Mouse (Mus musculus) kidney, embryonic 14.5 days (tissue): ENCODE data around the gene Vmn1r188. TPM values are rescaled to one million over a fixed set of nuclear protein-coding genes. Genes with fewer than 3 reads are reported as not detected.
"Not testable (repeated sequence)": the region's sequence is repeated elsewhere in the genome, so short reads cannot be mapped to it uniquely, and the experiment has no call there.

Experiments used
- ATAC-seq: fragments of 200-750 bp; cut with Nextera tagmentation; 2 replicates; pipeline ENCODE4 v1.8.0; 2017; ENCODE audit warnings: moderate number of reproducible peaks, mild to moderate bottlenecking, moderate TSS enrichment, moderate library complexity; ENCODE audit not compliant: low FRiP score, low TSS enrichment
- H3K27ac ChIP-seq: fragments of 300-500 bp; sonication (generic); 2 replicates; pipeline ENCODE4 v1.5.1; 2014; ENCODE audit warnings: low read depth, mild to moderate bottlenecking, low read length, moderate library complexity, mixed read lengths
- H3K27me3 ChIP-seq: fragments of 300-500 bp; sonication (generic); 2 replicates; pipeline ENCODE4 v1.6.1; 2014; ENCODE audit warnings: mild to moderate bottlenecking, low read length; ENCODE audit not compliant: control insufficient read depth, insufficient read depth
- H3K36me3 ChIP-seq: fragments of 300-500 bp; sonication (generic); 2 replicates; pipeline ENCODE4 v1.6.1; 2014; ENCODE audit warnings: low read length, mixed read lengths; ENCODE audit not compliant: control insufficient read depth, insufficient read depth
- H3K4me1 ChIP-seq: fragments of 300-500 bp; sonication (generic); 2 replicates; pipeline ENCODE4 v1.6.1; 2014; ENCODE audit warnings: low read length, mixed read lengths; ENCODE audit not compliant: control insufficient read depth, insufficient read depth
- H3K4me2 ChIP-seq: fragments of 300-500 bp; sonication (generic); replicated peaks from 2 replicates; pipeline ENCODE4 v1.6.1; 2014; ENCODE audit warnings: low read depth, mild to moderate bottlenecking, low read length
- H3K4me3 ChIP-seq: fragments of 300-500 bp; sonication (generic); 2 replicates; pipeline ENCODE4 v1.5.1; 2014; ENCODE audit warnings: mild to moderate bottlenecking, low read length
- H3K9ac ChIP-seq: fragments of 300-500 bp; sonication (generic); 2 replicates; pipeline ENCODE4 v1.6.1; 2014; ENCODE audit warnings: low read depth, mild to moderate bottlenecking, low read length, moderate library complexity
- H3K9me3 ChIP-seq: fragments of 300-500 bp; sonication (generic); 2 replicates; pipeline ENCODE4 v1.6.1; 2016; ENCODE audit warnings: low read length; ENCODE audit not compliant: control insufficient read depth
- WGBS: fragments of 180-500 bp; shearing (Covaris S2); extraction: QIAGEN DNeasy Blood & Tissue Kit; methylation state at CpG from one replicate; pipeline ENCODE4 v1.1.7; 2014; 5-methylcytosine and 5-hydroxymethylcytosine counted together
- microRNA-seq: library from miRNA; unstranded; fragments of <30 nt; microRNA quantifications from one replicate; pipeline ENCODE4, GENCODE M21; 2016
- polyA plus RNA-seq: library from polyadenylated mRNA; unstranded; fragments of >200 nt; fragmentation: Nextera tagmentation; extraction: Ambion mirVana; gene quantifications from 2 replicates; pipeline ENCODE4 v1.2.1, GENCODE M21; 2014

Vmn1r188 gene
- polyA plus RNA-seq, 1 experiment from 2014 or later, result not detected

DNA sequence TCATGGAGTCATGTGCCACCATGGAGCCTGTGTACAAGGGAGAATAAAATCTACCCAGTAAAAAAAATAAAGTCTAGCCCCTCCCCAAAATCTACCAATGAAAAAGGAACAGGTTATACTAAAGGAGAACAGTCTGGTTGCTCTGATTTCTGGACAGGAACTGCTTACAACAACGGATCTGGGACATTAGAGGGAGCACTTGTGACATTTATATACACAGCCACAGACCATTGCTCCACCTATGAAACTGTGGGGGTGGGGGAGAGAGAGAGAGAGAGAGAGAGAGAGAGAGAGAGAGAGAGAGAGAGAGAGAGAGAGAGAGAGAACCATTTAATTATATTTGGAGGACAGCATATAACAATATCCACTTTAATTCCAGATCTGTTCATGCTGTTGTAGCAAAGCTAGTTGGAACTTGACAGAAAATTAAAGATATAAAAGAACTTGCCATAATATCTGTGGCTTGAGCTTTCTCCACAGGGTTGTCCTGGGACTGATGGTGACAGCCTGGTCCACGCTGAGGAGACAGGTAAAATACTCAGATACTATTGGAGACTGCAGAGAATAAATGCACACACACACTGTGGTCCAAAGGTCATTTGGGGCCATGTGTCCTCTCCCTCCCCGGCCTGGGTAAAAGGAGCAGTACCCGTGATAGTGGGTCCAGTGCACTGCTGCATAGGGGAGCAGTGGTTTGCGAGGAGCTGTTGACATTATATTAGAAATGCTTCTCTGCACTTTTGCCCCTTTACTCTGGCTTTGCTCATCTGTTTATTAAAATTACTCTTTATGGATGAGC is 52.5 kb downstream of the Vmn1r188 start:
- not testable (repeated sequence) for H3K27me3 ChIP-seq, H3K4me2 ChIP-seq, ATAC-seq, H3K4me1 ChIP-seq, H3K27ac ChIP-seq, H3K9me3 ChIP-seq, H3K9ac ChIP-seq, H3K36me3 ChIP-seq, H3K4me3 ChIP-seq
- 65% methylated on average over 5 of the region's 5 CpGs for WGBS

Small RNA genes within 50 kb of the gene (microRNA-seq; reads per million reads assigned to microRNA genes)
- gene Gm26300 (not detected), gene Gm44390 (not detected), gene Gm44486 (not detected)

Other genes starting within 250 kb of the Vmn1r188 start
- 15.5 and 17.9 TPM in 2 replicates for gene Zfp184, start 139.3 kb upstream of the Vmn1r188 start, polyA plus RNA-seq
- gene Pom121l2, start 103.2 kb upstream of the Vmn1r188 start, polyA plus RNA-seq, result 0.36 TPM in 1 of 2 replicates, not detected in the other
- not detected in 2 replicates for gene Prss16, start 74.7 kb upstream of the Vmn1r188 start, polyA plus RNA-seq
- gene Hist1h2ah, start 48.9 kb upstream of the Vmn1r188 start, polyA plus RNA-seq, result 8.6 and 14.9 TPM in 2 replicates
- 14.1 and 26.0 TPM in 2 replicates for gene Hist1h2bk, start 48.6 kb upstream of the Vmn1r188 start, polyA plus RNA-seq
- 33.2 and 38.0 TPM in 2 replicates for gene Hist1h4i, start 43.1 kb upstream of the Vmn1r188 start, polyA plus RNA-seq
- 81.2 and 125 TPM in 2 replicates for gene Hist1h2ag, start 41.5 kb upstream of the Vmn1r188 start, polyA plus RNA-seq
- gene Hist1h2bj, start 41.2 kb upstream of the Vmn1r188 start, polyA plus RNA-seq, result 18.7 and 33.9 TPM in 2 replicates
- gene Vmn1r189, start 21.4 kb downstream of the Vmn1r188 start, polyA plus RNA-seq, result not detected in 2 replicates
- gene Vmn1r191, start 99.5 kb downstream of the Vmn1r188 start, polyA plus RNA-seq, result not detected in 2 replicates
- not detected in 2 replicates for gene Vmn1r192, start 106.7 kb downstream of the Vmn1r188 start, polyA plus RNA-seq
- not detected in 2 replicates for gene Vmn1r193, start 138.7 kb downstream of the Vmn1r188 start, polyA plus RNA-seq
- not detected in 2 replicates for gene Vmn1r194, start 159.8 kb downstream of the Vmn1r188 start, polyA plus RNA-seq
- gene Vmn1r195, start 186.1 kb downstream of the Vmn1r188 start, polyA plus RNA-seq, result not detected in 2 replicates
- gene Vmn1r196, start 205.5 kb downstream of the Vmn1r188 start, polyA plus RNA-seq, result not detected in 2 replicates
- gene Vmn1r197, start 240.1 kb downstream of the Vmn1r188 start, polyA plus RNA-seq, result not detected in 2 replicates